Mouse (Mus musculus) inflammation-experienced regulatory T-cells (primary cell): ENCODE measurements around the gene Accs. TPM values are rescaled to one million over a fixed set of nuclear protein-coding genes. Genes with fewer than 3 reads are reported as not detected.

Experiments used
- polyA plus RNA-seq, 2 experiments: library from polyadenylated mRNA; unstranded; fragments of 100-300 nt; shearing (Covaris generic); gene quantifications; one replicate each; pipeline ENCODE4 v1.2.1; 2017

Accs gene
- 10 to 100 TPM in 1 of 2 experiments, 1 to 10 TPM in 1; 9.6 to 20.0 TPM for polyA plus RNA-seq

DNA sequence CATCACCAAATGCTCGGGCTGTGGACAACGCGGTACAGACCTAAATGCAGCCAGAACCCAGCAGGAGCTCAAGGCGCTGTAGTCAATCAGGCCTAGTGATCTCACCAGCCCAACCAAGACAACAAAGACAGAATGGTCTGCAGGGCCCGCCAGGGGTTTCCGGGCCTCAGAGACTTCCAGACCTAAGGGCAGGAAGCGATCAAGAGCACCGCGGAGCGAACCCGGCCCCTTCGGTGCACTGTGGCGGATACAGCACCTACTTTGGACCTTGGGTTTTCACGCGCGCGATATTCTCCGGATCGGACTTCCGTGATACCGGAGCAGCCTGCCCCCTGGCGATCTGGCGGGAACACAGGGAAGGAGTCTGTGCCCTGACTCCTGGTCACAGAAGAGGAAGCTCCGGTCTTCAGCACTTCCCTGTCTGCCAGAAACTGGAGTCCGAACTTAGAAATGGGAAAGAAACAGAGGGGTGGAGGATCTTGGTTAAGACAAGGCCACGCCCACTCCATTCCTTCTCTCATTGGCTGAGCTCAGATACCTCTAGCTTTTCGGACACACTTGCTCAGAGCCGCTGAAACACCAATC lies at the start of gene Accs:
Gene Accs, minus strand, starts transcription at position 439 of the 585 bp plus-strand sequence.

DNA sequence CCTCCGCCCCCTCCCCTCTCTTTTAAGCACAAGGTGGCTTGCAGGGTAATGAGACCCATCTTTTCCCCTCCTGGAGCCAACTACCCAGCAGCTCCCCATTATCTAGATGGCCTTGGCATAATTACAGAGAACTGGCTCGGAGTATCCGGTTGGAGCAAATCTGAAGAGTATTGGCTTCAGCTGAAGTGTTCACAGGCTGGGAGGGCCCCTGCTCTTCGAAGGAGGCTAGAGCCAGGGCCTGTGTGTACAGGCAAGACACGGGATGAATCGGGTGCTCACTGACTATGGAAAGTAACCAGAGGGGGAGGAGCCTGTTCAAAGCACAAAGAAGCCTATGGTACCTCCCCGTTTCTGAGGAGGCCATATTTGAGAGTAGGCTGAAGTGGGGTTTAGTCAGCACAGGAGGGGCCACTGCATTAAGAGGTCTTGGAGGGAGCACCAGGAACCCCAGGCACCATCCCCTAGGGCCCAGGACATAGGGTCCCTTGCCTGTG lies 19.4 kb upstream of the Accs start, which contains the start of gene Accsl:
Gene Accsl, minus strand, starts transcription at position 51 of the 494 bp plus-strand sequence.

GRCm38 (mm10) chr2:93822045-93822749 lies 27.5 kb downstream of the Accs start, which contains the start of gene Ext2:
Ext2 (minus strand) TSS chr2:93822568.

Other genes starting within 250 kb of the Accs start
- under 1 TPM; 0.14 to 0.54 TPM for gene Alx4, start 207.6 kb downstream of the Accs start, polyA plus RNA-seq
- gene Ext2, start 27.4 kb downstream of the Accs start, polyA plus RNA-seq, result 10 to 100 TPM; 79.0 to 92.5 TPM
- gene Accsl, start 19.2 kb upstream of the Accs start, polyA plus RNA-seq, result 1 to 10 TPM in 1 of 2 experiments, under 1 TPM in 1; 0.52 to 1.2 TPM
- gene Gm13889, start 107.3 kb upstream of the Accs start, polyA plus RNA-seq, result under 1 TPM; 0.25 to 0.91 TPM
- gene Gm27027, start 146.4 kb upstream of the Accs start, polyA plus RNA-seq, result not detected
- gene Alkbh3, start 160.9 kb upstream of the Accs start, polyA plus RNA-seq, result 10 to 100 TPM; 54.7 to 72.3 TPM